Comparison of ENCODE assay signal across 8 mouse cellular contexts in the genomic region with DNA sequence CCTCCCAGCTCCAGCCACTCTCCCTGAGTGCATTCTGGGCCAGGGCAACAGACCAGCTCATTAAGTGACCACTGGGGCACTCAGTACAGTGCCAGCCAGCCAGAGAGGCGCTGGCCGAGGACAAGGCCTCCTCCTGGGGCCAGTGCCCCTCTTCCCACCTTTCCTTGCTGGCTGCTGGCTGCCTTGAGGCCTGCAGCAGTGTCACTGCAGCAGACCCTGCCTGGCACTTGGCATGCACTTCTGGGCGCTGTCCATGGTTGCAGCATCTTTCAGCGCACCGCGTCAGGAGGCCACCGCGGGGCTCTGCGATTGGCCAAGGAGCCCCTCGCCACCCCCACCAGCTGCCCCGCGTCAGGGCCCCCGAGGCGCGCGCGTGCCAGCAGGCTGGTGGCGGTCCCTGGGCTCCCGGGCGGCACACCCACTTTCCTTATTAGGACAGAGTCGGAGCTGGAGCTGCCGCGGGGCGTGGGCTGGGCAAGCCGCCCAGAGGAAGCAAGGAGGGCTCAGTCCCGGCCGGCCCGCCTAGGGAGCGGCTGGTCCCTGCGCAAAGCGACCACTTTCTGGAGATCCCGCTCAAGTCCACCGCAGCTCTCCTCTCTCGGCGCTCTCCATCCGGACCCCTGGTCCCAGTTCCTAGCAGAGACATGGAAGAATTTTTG. TPM values are rescaled to one million over a fixed set of nuclear protein-coding genes. Genes with fewer than 3 reads are reported as not detected.
DNase-seq lines count a peak whose midpoint lies in the region; ATAC-seq and TF ChIP-seq lines count a peak whose summit lies in the region.

Gene Prune2 (plus strand): TSS at position 506 of the 659 bp plus-strand sequence.

- no peak within 1 kb of the TSS for H3K27ac ChIP-seq in ES-E14 (ENCODE audit: insufficient read depth, low read depth, low read length, poor library complexity, severe bottlenecking)
- no peak within 1 kb of the TSS for H3K27ac ChIP-seq in forebrain, embryonic 16.5 days (ENCODE audit: low read length)
- no peak within 1 kb of the TSS for H3K27ac ChIP-seq in olfactory bulb, adult 2 months (ENCODE audit: insufficient read depth, low read depth, low read length)

- DNase-seq in ES-E14 (ENCODE audit: low read depth, low spot score), result peak; percentile 59
- DNase-seq in cerebellum, adult 11-12 months, result peak; percentile 11
- DNase-seq in heart, postnatal 14 days, result peak; percentile 67 to 73
- peak; percentile 32 to 56 for DNase-seq in kidney, postnatal 36 days
- peak; percentile 37 to 60 for DNase-seq in lung, adult 18-20 months
- DNase-seq in urinary bladder, postnatal 10 days (ENCODE audit: low spot score), result peak; percentile 13

- H3K36me3 ChIP-seq in ES-E14 (ENCODE audit: control insufficient read depth, insufficient read depth, low read length, poor library complexity, severe bottlenecking), result no peaks in the 10 kb centered on the region
- no peaks in the 10 kb centered on the region for H3K36me3 ChIP-seq in forebrain, embryonic 16.5 days (ENCODE audit: control insufficient read depth, insufficient read depth)

- no peak for TF ChIP-seq CTCF in olfactory bulb, adult 2 months (IDR thresholded peaks at IDR 0.05; ENCODE audit: insufficient read depth, low read depth, low read length)

- peak within 1 kb of the TSS; percentile 41 to 47 for H3K4me3 ChIP-seq in ES-E14 (ENCODE audit: insufficient read depth in 1 of 2, low read depth in 1 of 2, low read length in 2 of 2, poor library complexity in 1 of 2, severe bottlenecking in 1 of 2)
- peak within 1 kb of the TSS; percentile 54 for H3K4me3 ChIP-seq in forebrain, embryonic 16.5 days (replicated peaks; ENCODE audit: low read length)
- H3K4me3 ChIP-seq in olfactory bulb, adult 2 months (ENCODE audit: insufficient read depth, low read depth, low read length), result peak within 1 kb of the TSS; percentile 31

- ATAC-seq in forebrain, embryonic 16.5 days, result peak; percentile 96

- in situ Hi-C loops in ES-E14 (cut with MboI; ENCODE audit: low sequenced_read_pairs in 2 of 2, unreplicated experiment in 2 of 2), result no loop called here

- H3K9ac ChIP-seq in ES-E14 (ENCODE audit: insufficient read depth, low read depth, low read length, poor library complexity, severe bottlenecking), result no peak within 1 kb of the TSS
- peak within 1 kb of the TSS; percentile 48 for H3K9ac ChIP-seq in forebrain, embryonic 16.5 days (replicated peaks; ENCODE audit: low read depth, low read length)

- H3K9me3 ChIP-seq in ES-E14 (ENCODE audit: control insufficient read depth, insufficient read depth, low read depth, low read length), result no peaks in the 10 kb centered on the region
- no peaks in the 10 kb centered on the region for H3K9me3 ChIP-seq in forebrain, embryonic 16.5 days (ENCODE audit: control insufficient read depth, low read length)

- peaks cover 0 to 2% of the 10 kb centered on the region in 2 experiments; a peak in 1 of 4 replicates for H3K4me1 ChIP-seq in ES-E14 (ENCODE audit: control insufficient read depth in 2 of 2, insufficient read depth in 2 of 2, low read length in 2 of 2, poor library complexity in 1 of 2)
- H3K4me1 ChIP-seq in forebrain, embryonic 16.5 days (replicated peaks; ENCODE audit: control insufficient read depth, insufficient read depth, low read length), result peaks cover 10% of the 10 kb centered on the region
- peaks cover 14% of the 10 kb centered on the region for H3K4me1 ChIP-seq in olfactory bulb, adult 2 months (ENCODE audit: control insufficient read depth, insufficient read depth, low read length)

- intact Hi-C loops in heart, postnatal 14 days (cut with DNase I), result no loop called here

- no peak for TF ChIP-seq POLR2A in olfactory bulb, adult 2 months (IDR thresholded peaks at IDR 0.05; ENCODE audit: insufficient read depth, low read depth, low read length)

- peaks cover 5% of the 10 kb centered on the region for H3K27me3 ChIP-seq in forebrain, embryonic 16.5 days (replicated peaks; ENCODE audit: control insufficient read depth, insufficient read depth, low read length)

- WGBS in forebrain, embryonic 16.5 days, result under 1% methylated on average over 36 of the region's 36 CpGs
- 1% methylated on average over 36 of the region's 36 CpGs for whole genome bisulfite sequencing in olfactory bulb, adult 2 months

- H3K4me2 ChIP-seq in forebrain, embryonic 16.5 days (ENCODE audit: low read length), result peak within 1 kb of the TSS; percentile 97

TF ChIP-seq in ES-E14, 5 proteins besides CTCF, POLR2A, EP300 and RAD21:
- TF ChIP-seq HCFC1 (IDR thresholded peaks at IDR 0.05; ENCODE audit: borderline replicate concordance, insufficient read depth, low read length) (no peak), ZNF384 (IDR thresholded peaks at IDR 0.05; ENCODE audit: low read depth, low read length) (no peak), CHD2 (IDR thresholded peaks at IDR 0.05; ENCODE audit: low read depth, low read length) (no peak), MAFK (IDR thresholded peaks at IDR 0.05; ENCODE audit: insufficient read depth, low read depth, low read length) (no peak), ZC3H11A (IDR thresholded peaks at IDR 0.05; ENCODE audit: borderline replicate concordance, low read depth, low read length) (no peak)

RNA-seq across cellular contexts. Expression of gene Prune2, which starts in this region (rescaled TPM):
- 42.0 and 47.9 TPM in 2 replicates for total RNA-seq in ES-E14 (2012; rRNA removed)
- 3.4 and 4.1 TPM in 2 replicates for polyA plus RNA-seq in forebrain, embryonic 16.5 days (2015; fragmentation: Nextera tagmentation; extraction: Ambion mirVana)
- 10 to 100 TPM; 22.6 to 25.2 TPM for total RNA-seq in heart, postnatal 14 days (2021)
- 194 and 202 TPM in 2 replicates for polyA plus RNA-seq in olfactory bulb, adult 2 months (2012; ENCODE audit: insufficient read depth, insufficient read length, low replicate concordance, missing spikeins)

Comparison
In these comparisons a context has a peak if more than half of its experiments do, and no peak if none do; other contexts are left out.
1. RNA of gene Prune2 (polyA plus RNA-seq): 194 to 202 TPM in olfactory bulb, adult 2 months; 3.4 to 4.1 TPM in forebrain, embryonic 16.5 days; every median in the first group is over 10 times any median in the second.
2. DNase-seq: peak in every context shown above with its lines; median percentile 70 in heart, postnatal 14 days; 59 in ES-E14; 48 in lung, adult 18-20 months; 44 in kidney, postnatal 36 days; 13 in urinary bladder, postnatal 10 days; 11 in cerebellum, adult 11-12 months.
3. Peak in every context shown above with its lines, with median percentiles within 50 percentile points of each other: H3K4me3 ChIP-seq.